Mouse (Mus musculus) CD8-positive naive resting alpha-beta T cell, adult 2 months (primary cell): ENCODE measurements around the gene Glis3.
A peak's percentile ranks its signal among the peaks of the same experiment; 100 is the strongest.

ENCODE experiments used
- DNase-seq, 2 experiments: peaks; one replicate each; pipeline ENCODE4 v3.0.0; 2022; ENCODE audit warnings: low read depth in 2 of 2, low spot score in 2 of 2

Gene Glis3

DNA sequence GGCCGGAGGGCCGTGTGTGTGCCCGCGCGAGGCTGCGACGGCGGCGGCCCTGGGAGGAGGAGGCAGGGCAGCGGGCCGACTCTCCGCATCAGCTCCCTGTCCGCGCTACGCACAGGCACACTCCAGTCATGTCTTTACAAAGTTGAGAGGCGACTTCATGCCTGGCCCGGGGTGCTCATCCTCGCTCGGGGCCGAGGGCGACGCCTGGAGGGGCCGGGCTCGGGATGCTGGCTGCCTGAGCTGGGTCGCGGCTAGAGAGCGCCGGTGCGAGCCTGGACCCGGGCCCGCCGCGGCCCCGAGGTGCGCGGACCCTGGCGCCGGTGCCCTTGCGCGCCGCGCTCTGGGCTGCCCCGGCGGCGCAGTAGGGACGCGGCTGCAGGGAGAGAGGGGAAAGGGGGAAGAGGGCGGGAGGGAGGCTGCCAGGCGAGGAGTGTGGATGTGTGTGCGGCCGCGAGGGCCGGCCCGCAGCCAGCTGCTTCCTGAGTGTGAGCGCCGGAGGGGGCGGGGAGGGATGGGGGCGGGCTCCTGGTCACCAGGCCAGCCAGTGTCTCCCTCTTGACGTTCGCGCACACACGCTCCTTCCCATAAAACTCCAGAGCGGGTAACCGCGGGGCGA is at the start of gene Glis3:
Glis3 (minus strand) TSS at position 302 of the 616 bp plus-strand sequence.
- peak; percentile 4 to 5 for DNase-seq

- peak in 1 of 2 experiments; percentile 12 for DNase-seq
These were observed 46.4 kb upstream of the Glis3 start for GRCm38 (mm10) chr19:28726161-28726880.

DNA sequence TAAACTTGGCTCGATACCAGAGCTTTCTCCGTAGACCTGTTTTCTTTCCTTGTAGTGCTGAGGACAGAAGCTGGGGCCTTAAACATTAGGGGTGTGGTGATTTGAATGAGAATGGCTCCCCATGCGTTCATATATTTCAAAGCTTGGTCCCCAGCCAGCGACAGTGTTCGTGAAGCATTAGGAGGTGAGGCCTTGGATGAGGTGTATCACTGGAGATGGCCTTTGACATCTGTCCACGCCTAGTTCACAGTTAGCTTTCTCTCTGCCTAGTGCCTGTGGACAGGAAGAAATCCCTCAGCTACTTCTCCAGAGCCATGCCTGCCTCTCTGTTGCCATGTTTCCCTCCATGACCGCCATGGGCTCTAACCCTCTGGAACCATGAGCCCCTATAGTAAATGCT is 44.8 kb upstream of the Glis3 start:
- no peak for DNase-seq

GRCm38 (mm10) chr19:28722626-28723025 is 42.7 kb upstream of the Glis3 start:
- no peak for DNase-seq

DNA sequence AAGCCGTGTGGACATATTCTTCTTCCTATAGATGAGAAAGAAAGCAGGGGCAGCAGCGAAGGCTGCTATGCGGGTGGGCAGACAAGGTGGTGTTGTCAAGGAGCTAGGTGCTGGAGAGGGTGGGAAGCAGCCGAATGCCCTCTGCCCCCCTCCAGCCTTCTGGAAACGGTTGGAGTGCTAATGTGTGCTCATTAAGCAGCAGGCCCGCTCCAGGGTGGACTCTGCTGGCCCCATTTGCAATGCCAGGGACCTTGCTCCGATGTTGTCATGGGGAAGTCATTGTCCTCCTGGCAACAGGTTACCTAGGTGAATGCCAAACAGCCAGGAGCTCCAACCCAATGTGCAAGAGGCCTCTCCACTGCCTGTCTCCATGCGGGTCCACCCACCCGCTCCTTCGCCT is 42.0 kb upstream of the Glis3 start:
- no peak for DNase-seq

- DNase-seq: no peak
These were observed 40.1 kb upstream of the Glis3 start for GRCm38 (mm10) chr19:28720016-28720415.

GRCm38 (mm10) chr19:28714674-28715073 is 34.8 kb upstream of the Glis3 start:
- DNase-seq: no peak

DNA sequence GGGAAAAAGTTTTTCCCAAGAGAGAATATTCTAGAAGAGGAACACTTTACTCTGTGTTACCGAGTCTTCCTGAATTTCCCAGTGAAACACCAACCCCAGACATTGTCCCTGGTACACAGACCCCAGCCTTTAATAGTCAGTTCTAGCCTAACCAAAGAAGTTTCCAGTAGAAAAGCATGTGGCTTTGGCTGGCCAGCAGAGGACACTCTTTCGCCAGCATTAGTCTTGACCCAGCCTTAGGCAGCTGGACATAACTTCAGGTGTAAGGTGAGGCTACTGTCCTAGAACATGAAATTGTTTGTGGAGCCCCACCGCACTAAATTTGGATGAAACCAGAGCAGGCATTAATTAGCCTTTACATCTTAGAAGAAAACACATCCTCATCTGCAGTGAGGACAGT is 17.8 kb upstream of the Glis3 start:
- DNase-seq: no peak

- DNase-seq: no peak
These were observed 6.5 kb upstream of the Glis3 start for GRCm38 (mm10) chr19:28686398-28686797.

- no peak for DNase-seq
These were observed 5.6 kb upstream of the Glis3 start for GRCm38 (mm10) chr19:28685484-28685883.

DNA sequence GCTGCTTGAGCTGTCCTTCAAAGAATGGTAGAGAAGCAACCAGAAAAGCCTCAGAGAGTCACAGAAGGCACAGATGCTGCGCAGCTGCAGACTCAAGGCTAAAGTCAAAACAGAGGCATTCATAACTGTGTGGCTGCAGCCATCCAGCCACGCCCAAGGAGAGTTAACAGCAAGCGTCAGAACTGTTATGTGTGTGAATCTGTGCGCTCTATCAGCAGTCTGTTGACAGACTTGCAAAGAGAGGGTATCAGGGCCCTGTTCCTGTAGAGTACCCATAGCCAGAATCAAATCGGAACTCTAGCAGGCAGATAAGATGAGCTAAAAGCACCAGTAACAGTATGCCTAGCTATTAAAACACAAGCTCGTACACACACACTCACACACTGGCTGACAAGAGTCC is 4.5 kb upstream of the Glis3 start:
- DNase-seq: no peak

DNA sequence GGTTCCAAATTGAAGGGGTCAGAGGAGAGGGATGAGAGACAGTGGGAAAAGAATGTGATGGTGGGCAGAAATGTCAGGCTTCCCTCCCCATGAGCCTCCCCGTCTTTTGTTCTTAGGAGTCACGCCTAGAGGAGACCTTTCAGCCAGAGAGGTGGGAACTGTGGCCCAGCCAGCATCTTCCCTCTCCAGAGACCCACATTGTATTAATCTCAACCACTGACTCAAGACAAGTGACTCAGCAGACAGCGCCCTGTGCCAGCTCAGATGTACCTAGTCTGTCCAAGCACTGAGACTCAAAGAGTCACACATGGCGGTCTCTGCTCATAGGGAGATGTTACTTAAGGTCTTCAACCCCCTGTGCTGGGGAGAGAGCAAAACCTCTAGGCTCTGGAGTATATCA is 3.5 kb upstream of the Glis3 start:
- DNase-seq: no peak

- peak in 1 of 2 experiments; percentile 5 for DNase-seq
These were observed 544 bp downstream of the Glis3 start for GRCm38 (mm10) chr19:28679291-28679775.

GRCm38 (mm10) chr19:28678646-28679270 is 1.1 kb downstream of the Glis3 start:
- DNase-seq: peak in 1 of 2 experiments; percentile 18

- DNase-seq: peak; percentile 21 to 41
These were observed 2.0 kb downstream of the Glis3 start for GRCm38 (mm10) chr19:28677728-28678438.

DNA sequence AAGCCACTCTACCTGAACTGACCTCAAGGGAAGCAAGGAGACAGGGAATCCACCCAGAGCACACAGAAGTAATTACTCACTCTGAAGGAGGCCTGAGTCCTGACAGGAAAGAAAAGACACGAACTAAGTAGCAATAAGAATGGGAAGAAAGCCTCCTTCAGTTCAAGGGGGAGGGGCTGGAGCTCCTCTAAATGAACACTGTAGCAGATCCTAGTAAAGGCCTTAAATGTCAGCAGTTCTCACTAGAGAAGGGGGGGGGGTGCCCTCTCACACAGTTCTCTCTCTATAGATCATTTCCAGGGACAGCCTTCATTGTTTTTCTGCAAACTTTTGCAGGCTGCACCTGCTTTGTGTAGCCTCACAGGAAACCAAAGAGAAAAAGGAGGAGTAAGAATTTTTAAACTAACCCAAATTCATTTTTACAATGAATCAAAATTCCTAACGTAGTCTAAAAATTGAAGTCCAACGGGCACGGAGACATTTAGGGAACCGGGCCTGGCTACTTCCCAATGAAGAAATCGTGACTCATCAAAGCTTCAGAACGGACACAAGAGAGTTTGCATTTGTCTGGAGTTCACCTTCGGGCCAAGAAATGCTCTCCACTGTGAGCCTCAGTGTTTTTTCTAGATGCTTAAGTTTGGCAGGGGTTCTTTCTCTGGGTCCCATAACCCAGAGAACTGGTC is 2.7 kb downstream of the Glis3 start:
- no peak for DNase-seq

DNA sequence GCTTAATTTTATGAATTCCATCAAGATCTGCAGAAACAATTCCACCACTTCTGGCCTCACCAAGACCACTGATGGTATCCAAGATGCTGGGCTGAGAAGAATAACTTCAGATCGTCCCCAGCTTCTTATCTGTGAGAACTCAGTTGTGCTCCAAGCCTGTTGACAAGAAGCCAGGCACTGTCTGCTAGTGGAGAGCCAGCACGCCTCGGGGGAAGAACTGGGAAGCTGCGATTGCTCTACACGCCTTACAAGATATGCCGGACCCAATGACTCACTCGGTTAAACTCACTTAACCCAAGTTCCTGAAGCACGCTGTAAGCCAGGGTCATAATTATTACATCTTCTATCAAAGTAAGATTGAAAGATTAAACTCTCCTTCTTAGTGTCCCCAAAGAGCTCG is 16.1 kb downstream of the Glis3 start:
- no peak for DNase-seq

GRCm38 (mm10) chr19:28663148-28663547 is 16.7 kb downstream of the Glis3 start:
- DNase-seq: no peak

- DNase-seq: no peak
These were observed 17.4 kb downstream of the Glis3 start for GRCm38 (mm10) chr19:28662474-28662873.

DNA sequence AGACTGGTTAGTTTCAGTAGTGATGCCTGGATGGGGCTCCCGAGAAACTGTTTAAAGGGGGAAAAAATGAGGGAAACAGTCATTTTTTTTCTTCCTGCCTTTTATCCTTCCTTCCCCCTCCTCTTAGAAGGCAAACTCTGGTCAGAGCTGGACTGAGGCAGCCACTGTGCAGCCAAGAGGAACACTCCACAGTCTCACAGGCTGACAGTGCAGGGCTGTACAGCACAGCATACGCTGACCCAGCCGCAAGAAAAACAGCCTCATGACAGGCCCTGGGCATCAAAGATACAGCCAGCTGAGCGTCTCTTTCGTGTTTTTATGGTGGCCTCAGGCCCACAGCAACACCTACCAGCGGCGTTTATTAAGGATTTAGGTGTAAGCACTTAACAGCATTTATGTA is 19.0 kb downstream of the Glis3 start:
- DNase-seq: no peak

DNA sequence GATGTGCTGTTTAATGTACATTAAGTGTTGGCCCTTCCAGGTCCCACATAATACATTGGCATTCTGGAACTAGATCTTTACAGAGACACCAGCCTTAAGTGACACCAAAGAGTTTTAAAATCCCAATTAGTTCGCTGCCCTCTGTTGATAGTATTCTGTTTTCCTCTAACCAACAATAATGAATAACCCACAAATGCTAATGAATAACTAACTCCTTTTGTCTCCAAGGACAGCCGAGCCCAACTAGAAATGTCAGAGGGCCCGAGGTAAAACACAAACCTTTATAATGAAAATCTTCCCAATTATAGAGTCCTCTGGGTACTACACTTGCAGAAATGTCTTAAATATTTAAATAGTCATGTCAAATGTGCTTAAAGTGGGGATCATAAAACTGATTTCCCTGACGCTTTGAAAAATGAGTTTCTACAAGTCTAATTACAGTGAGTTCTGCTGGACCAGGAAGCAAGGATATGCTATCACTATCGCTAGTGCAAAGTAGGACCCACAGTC is 22.1 kb downstream of the Glis3 start:
- DNase-seq: no peak
